Mouse (Mus musculus) lung, postnatal 4 days (tissue): ENCODE data around the gene Vamp8.
A peak's percentile ranks its signal among the peaks of the same experiment; 100 is the strongest.

ENCODE experiments used
- DNase-seq, 2 experiments: peaks; one replicate each; pipeline ENCODE4 v3.0.0; 2021

Gene Vamp8

GRCm38 (mm10) chr6:72350214-72350613 is 40.3 kb downstream of the Vamp8 start:
- DNase-seq: no peak

GRCm38 (mm10) chr6:72348411-72348810 is 42.1 kb downstream of the Vamp8 start:
- no peak for DNase-seq

GRCm38 (mm10) chr6:72347166-72347941 is 43.1 kb downstream of the Vamp8 start, which contains the start of gene 0610030E20Rik:
Gene 0610030E20Rik (plus strand): TSS chr6:72347317.
- peak; percentile 81 to 82 for DNase-seq

GRCm38 (mm10) chr6:72346261-72346660 is 44.2 kb downstream of the Vamp8 start:
- no peak for DNase-seq

GRCm38 (mm10) chr6:72345633-72346032 is 44.9 kb downstream of the Vamp8 start:
- DNase-seq: no peak

GRCm38 (mm10) chr6:72345074-72345567 is 45.4 kb downstream of the Vamp8 start, which contains the start of gene Usp39:
Gene Usp39 (minus strand): TSS chr6:72345184.
- peak; percentile 94 for DNase-seq

GRCm38 (mm10) chr6:72344396-72345073 is 46.0 kb downstream of the Vamp8 start:
- no peak for DNase-seq

GRCm38 (mm10) chr6:72340481-72340880 is 50.0 kb downstream of the Vamp8 start:
- DNase-seq: no peak
